Mouse (Mus musculus) lung, postnatal 36 days (tissue): Measurements from ENCODE around the gene Cdon.
A peak's percentile ranks its signal among the peaks of the same experiment; 100 is the strongest.

Experiments used
- DNase-seq: peaks from one replicate; pipeline ENCODE4 v3.0.0; 2022; ENCODE audit warnings: mixed read lengths

Gene Cdon

DNA sequence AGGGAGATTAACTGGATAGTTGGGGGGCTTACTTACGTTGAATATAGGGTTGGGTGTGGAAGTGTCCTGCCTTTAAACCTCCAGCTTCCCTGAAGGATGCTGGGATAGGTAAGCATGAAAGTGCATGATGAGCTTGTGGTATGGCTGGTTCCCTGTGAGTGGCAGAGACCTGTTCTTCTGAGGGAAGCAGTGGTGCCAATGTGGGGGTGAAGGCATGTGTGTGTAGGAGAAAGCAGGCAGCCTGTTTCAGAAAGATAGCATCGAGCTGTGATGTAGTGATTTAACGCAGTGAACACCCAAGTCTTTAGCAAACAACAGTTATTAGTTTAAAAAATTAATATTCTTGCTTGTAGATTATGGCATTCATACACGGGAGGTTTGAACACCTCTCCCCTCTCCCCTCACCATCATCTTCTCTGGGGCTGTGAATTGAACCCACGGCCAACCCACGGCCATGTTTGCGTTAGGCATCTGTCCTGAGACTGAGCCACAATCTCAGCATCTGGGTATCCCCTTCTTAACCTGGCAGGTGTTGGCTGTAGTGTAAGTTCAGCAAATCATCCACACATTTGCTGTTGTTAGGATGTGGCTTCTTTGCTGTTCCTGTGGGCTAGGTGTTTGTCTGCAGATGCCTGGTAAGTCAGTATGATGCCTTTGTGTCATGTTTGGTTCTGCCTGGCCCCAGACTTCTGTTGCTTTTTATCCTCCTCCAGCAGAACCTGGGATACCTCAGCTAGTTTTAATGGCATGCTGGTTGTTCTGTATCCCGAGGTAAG lies 17.5 kb downstream of the Cdon start:
- no peak for DNase-seq

DNA sequence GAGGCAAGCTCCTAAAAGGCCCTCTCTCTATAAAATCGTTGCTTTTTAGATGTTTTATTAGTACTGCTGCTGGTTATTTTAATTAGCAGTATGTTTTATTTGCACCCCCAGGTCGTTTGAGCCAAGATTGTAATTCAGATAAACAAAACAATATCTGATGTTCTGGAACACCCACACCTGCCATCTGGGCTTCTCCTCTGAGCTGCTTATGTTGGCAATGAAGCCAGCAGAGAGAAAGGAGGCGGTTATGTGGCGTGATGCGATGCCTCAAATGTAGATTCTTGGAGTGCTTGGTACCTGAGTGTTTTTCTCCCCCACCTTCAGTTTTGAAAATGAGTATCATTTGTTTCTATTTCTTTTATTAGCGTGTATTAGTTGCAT lies 18.1 kb downstream of the Cdon start:
- no peak for DNase-seq

DNA sequence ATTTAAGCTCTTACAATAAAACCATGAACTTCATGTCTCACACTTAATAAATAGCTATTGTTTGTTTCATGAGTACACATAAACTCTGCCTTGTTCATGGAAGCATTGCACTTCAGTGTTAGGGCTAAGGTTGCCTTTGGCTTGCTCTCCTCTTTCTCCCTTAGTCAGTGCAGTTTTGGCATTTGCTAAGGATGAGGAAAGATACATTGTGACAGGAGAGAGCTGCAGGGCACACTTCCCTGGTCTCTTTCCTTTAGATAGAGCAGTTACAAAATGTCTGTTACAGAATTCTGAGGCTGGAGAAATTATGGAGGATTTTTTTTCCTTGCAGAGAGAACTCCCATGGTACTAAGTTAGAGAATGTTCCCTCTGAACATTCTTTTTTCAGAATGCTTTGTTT lies 18.8 kb downstream of the Cdon start:
- no peak for DNase-seq

DNA sequence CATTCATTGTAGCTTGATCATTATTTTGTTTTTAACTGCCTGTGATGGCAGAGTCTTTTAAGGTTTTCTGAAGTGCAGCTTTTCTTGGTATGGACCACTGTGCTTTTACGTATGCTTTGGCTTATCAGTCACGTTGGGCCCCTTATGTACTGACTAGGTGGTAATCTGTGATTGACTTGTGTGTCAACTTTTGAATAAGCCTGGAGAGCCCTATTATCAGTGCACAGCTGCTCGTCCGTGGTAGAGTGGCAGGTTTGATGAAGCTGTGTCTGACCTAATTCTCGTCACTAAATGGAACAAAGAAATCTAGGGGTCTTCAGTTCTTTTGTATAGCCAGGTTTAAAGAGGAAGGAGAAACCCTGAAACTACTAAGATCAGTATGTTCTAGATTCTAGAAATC lies 21.5 kb downstream of the Cdon start:
- DNase-seq: no peak

DNA sequence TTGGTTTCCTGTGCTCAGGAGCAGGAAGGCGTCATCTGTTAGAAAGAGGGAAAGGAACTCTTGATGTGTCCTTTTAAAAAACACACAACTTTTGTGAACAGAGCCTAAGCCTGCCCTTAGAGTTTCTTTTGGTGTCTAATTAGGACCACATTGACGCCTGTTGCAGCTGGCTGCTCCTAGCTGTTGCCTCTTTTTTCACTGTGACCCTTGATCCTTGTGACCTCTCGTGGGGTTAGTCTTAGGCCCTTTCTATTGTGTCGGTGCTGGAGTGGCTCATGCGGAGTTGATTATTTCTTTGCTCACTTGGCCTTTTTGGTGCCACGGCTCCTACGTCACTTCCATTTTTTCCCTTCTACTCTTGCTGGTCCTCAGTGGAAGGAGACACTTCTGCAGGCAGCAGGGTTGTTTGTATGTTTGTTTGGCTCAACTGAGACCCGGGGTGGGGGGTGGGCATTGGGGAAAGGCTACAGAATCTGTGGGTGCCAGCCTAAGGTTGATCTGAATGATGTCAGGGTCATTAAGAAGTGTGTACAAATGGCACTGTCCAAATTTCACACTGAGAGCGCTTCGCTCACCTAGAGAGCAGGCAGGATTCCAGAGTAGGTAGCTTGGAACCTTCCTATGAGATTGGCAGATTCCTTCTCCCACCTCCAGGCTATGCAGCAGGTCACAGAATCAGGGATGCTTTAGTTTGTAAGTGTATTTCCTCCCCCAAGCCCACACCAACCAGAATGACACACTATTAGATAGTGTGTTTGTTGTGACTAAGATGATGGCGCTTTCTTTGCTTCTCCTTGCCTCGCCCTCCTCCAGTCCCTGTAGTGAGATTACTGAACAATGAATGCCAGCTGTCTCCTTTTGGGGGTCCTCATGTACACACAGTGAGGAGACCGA lies 22.9 kb downstream of the Cdon start:
- no peak for DNase-seq

DNA sequence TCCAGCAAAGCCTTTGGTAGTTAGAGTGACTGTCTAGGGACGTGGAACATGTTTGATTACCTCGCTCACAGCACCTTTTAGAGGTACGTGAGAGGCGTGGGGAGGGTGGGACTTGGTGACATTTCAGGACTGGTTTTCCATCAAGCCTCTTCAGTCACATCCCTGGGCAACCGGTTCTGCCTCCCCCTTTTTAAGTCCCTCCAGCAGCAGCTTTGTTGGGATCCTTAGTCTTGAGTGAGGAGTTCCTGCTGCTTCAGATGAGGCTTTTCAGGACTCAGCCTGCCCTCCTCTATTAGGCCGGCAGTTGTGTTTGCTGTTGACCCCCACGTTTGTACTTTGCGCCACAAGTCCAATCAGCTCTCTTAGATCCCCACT lies 23.6 kb downstream of the Cdon start:
- no peak for DNase-seq

DNA sequence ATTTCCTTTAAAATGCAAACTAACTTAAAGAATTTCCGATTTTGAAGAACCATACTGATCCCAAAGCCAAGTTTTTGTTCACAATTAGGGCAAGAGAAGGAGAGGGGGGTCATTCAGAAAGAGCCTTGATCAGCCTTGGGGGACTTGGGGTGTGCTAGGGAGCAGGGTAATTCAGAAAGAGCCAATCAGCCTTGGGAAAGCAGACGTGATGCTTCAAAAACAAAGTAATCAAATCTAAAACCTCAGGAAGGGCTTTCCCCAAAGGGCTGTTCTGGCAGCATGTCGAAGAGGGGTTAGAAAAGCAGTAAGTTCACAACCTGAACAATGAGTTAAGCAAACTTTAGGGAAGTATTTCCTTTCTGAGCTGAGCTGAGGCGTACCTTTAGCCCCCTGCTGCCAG lies 26.0 kb downstream of the Cdon start:
- no peak for DNase-seq

DNA sequence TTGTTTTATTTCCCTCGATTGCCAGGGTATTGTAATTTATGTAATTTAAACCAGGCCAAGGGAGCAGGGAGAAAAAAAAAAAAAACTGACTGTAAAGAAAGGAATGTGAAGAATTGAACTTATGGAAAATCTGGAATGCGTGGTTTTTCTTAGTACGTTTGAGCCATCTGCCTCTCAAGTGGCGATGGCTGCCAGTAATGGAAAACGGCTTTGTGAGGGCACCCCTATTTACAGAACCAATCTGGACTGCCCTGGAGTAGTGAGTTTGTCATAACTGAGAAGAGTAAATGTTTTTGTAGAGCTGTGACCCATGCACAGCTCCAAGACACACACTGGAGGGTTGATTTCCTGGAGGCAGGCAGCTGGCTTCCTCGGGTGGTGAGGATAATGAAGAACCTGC lies 32.4 kb downstream of the Cdon start:
- DNase-seq: no peak

DNA sequence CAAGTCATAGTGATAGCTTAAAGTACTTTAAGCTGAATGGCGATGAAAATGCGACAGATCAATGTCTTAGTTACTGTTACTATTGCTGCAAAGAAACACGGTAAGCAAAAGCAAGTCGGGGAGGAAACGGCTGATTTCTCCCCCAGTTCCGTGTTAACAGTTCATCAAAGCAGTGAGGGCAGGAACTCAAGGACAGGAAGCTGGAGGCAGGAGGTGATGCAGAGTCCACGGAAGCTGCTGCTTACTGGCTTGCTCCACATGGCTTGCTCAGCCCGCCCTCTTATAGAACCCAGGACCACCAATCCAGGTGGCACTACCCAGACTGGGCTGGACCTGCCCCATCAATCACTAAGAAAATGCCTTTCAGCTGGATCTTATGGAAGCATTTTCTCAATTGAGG lies 38.7 kb downstream of the Cdon start:
- DNase-seq: no peak

DNA sequence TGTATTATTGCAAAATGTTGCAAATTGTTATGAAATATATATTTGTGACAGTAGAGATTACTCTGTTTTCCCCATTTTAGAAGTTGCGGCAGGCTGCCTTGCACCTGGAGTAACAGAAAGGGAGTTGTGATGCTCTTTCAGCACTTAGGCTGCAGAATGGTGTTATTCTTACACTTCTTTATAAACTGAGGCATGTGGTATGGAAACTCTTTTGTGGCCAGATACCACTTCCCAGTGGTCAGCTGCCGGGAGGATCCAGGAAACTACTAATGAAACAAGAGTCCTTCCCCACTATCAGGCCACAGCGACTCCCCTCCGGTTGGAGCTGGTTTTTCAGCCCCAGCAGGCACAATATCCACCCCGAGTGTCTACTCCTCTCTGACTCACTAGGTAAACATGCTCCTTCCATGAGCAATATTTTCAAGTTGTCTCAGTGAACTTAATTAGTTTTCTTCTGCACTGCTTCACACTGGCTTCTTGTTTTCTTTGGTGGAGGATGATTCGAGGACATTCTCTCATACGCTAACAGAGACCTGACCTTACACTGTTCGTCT lies 46.4 kb downstream of the Cdon start:
- peak; percentile 32 for DNase-seq

DNA sequence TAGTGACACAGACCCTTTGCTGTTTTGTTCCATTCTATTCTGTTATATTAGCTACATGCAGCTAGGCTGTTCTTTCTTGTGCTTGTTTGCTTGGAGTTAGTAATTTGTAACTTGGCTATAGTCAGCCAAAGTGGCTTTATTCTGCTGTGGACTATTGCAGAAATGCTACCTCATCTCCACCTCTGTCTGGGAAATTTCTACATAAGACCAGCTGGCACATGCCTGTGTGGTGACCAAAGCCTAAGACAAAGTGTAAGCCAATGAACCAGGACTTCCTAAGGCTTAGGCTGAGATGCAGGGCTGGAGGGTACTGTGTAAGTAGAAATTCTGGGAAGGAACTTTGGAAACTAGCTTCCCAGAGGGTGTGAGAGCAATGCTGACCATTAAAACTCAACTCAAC lies 48.0 kb downstream of the Cdon start:
- DNase-seq: no peak

DNA sequence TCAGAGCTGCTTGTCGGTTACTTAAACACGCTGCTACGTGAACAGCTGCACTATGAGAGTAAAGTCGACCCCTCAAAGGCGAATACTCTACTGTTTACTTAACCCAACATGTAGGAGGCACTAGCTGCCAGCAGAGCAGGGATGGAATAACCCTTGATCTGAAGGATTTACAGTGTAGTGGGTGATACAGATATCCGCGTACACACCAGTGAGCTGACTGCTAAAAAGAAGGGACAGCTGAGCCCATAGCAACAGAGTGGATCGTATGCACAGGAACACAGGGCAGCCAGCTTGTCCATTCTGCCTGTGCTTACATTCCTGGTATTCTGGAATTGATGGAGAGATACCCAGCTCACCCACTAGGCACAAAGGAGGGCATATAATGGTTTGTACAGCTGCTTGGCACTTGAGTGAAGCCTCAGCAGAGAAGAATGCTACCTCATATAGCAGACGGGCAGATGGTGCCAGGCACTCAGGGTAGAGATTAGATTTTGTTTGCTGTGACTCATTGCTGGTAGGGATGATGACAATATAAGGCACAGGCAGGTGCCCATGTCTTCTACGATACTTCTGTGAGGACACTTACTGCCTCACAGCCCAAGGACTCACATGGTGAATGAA lies 53.3 kb downstream of the Cdon start:
- no peak for DNase-seq

DNA sequence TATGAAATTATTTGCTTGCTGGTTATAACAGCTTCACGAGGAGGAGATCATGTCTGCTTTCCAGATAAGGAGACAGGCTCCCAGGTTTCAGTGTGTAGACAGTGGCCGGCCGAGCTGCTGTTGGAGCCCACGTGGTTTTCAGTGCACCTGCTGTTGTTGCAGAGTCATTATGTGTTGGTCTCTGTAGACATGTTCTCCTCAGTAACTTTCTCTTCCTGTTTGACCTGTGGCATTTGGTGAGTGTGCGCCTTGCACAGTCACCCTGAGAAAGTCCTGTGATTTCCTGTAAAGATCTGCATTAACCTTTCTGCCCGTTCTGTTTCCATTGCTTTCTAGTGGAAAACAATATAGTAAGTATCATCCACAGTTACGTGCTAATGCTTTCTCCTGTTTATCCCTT lies 54.5 kb downstream of the Cdon start:
- DNase-seq: no peak

DNA sequence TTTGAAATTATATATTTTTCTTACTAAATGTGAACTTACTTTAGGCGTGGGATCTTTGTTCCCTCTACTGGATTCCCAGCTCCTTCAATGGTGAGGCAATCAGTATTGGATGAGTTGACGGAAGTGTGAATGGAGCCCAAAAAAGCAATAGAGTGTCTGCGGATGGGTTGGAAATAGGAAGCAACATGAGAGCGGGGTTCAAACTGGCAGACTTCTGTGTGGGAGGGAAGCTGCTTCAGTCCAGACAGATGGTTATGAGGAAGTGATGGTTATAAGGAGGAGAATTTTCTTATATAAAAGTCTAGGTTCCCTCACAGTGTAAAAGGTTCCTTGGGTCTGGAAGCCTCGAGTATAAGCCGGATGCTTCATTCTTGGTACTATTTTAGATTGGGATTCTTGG lies 58.5 kb downstream of the Cdon start:
- DNase-seq: peak; percentile 4

DNA sequence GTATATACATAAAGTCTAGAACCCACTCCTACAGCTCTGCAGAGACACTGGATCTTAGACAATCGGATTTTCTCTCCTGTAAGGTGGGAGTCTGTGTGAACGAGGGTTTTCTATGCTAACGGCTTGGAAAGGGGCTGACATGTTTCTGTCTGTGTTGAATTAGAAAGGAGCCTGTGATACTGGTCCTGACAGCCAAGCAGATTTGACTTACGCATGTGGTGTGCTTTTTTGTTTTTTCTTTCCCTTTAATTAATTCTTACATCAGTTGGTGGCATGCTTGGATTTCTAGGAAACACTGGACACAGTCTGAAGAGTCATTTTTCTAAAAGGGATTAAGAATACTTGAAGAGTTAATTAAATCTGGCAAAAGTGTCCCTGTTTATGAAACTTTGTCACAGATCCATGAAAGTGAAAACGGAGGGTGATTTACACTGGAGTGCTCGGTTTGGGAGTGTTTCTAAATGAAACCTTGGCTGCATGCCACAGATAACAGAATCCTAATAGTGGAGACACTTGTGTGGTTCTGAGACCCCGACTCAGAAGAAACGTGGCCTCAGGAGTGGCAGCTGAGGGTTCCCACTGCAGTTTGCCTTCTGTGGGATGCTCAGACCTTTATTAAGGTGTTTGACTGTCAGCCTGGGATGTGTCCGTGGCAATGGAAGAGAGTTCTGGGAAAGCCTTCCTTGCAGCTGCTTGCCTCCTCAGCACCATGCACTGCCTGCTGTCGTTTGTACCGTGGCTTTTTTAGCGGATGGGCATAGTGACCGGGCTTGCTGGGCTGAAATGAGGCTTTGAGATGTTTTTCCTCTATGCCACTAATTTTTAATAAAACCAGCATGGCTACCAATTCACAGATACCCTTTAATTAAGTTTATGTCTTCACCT lies 61.3 kb downstream of the Cdon start:
- no peak for DNase-seq

DNA sequence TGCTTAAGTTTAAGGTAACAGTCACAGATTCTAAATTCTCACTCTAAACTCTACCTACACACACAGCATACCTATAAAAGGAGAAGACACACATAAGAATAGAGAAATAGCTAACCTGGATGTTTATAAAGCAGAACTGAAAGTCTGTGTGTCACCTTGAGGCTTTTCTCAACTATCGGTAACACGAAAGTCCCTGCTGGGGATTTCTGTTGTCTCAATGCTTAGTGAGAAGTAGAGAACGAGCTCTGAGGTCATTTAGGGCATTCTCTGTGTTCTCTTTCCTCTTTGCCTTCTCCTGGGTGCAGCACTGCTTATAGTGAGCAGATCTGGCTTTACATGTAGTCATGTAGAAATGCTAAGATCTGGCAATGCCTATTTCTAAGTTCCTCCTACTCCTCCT lies 63.0 kb downstream of the Cdon start:
- no peak for DNase-seq

DNA sequence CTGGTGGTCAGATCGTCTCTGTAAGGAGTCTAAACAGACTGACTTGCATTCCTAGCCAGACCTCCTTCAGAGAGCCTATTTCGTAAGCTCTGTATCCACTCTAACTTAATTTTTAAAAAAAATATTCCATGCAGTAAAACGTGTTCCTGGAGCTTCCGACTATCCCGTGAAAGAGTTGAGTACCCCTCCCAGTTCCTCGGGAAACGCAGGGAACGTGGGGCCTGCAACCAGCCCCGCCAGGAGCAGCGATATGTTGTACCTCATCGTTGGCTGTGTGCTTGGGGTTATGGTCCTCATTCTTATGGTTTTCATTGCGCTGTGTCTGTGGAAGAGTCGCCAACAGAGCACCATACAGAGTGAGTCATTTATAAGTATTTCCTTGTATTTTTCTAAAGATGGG lies 65.7 kb downstream of the Cdon start:
- no peak for DNase-seq

DNA sequence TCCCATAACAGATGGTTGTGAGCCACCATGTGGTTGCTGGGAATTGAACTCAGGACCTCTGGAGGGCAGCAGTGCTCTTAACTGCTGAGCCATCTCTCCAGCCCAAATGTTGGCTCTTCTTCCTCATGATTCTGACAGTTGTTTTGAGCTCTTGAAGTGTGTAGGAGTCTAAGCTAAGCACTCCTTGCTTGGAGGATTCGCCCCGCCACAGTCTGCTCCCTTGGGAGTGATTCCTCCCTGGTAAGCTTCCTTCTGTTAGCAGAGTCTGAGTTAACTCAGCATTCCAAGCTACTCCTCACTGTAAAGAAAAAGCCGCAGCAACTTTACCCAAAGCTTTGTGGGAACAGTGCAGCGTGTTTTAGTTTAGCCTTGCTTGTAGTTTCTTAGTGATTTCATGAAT lies 67.6 kb downstream of the Cdon start:
- no peak for DNase-seq

DNA sequence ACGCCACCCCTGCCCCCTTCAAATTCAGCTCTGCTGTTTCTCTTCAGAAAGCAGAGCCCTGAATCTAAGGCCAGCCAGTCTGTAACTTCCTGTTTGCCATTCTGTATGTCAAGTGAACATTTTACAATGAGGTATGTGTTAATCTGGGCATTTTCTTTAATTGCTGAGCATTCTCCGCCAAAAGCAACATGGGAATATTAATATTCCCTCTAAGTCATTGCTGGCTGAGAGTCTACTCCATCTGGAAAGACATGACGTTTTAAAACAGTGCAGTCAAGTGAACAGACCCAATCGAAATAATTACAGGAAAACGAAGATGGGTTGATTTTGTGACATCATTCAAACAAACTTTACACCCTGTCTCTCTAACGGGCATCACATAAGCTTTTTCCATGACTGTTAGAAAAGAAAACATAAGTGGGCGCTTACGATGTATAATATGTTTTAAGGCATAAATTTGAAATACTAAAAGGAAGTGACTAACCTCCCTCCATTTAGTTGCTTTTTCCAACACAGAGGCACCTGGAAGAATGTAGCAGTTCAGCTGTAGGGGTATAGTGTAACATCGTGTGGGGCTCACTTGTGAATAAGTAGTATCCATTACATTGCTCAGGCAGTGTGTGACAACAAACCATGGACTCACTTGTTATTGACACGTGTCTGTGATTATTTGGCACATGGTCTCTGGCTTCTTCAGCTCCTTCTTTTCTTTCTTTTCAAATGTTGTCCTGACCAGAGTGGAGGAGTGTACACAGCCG lies 70.4 kb downstream of the Cdon start:
- DNase-seq: no peak

DNA sequence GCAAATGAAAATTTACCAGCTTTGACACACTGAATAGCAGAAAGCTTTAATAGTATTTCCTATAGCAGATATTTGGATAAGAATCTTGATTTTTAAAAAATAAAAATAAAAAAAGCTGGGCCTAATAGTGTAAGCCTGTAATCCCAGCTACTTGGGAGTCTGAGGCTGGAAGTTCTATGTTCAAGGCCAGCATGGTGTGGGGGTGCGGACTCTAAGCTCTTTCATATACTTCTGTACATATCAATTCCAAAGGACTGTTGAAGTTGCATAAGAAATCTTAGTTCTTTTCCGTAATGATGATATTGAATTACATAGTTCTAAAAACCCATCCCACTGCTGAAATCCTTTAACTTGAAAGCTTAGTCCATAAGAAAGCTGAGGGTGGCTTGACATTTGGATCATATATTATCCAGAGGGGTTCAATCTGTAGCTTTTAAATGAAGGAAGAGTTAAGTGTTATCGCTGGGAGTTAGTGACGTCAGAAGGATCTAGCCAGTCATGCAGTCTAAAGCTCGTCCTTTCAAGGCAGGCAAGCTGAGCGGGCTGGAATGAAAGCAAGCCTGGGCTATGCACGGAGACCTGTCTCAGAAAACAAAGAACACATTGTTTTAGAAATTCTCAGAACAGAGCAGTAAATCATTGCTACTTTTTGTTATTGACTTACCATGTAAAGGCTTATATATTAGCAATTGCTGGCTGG lies 72.3 kb downstream of the Cdon start:
- DNase-seq: no peak

DNA sequence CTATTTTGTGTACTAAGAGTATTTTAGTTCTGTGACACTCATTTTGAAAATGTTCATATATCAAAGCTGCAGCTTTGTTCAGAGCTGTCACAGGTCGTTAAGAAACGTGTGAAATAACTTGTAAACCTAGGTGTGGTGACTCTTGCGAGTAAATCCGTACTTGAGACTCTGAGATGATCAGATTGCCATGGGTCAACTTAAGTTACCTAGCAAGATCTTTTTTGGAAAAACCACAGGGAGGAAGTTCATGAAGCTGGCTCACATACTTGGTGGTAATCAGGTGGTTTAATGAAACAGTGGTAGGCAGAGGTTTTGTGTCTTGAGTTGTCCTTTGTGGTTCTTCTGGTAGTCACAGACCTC lies 72.8 kb downstream of the Cdon start:
- no peak for DNase-seq
